Mouse (Mus musculus) c-Kit-positive CD71-positive TER-119-negative erythroid progenitor cells, embryonic 14.5 days (primary cell): ENCODE results near the gene Crb3.
"Not testable (repeated sequence)": the region's sequence is repeated elsewhere in the genome, so short reads cannot be mapped to it uniquely, and the experiment has no call there.

Source experiments
- DNase-seq: peaks from one replicate; pipeline ENCODE4 v3.0.0-alpha.2; 2013; ENCODE audit warnings: low read depth

Gene Crb3

GRCm38 (mm10) chr17:57058891-57059485 is at the start of gene Crb3:
Gene Crb3, plus strand, starts transcription at chr17:57059105.
- no peak for DNase-seq

- DNase-seq = no peak
Observed at GRCm38 (mm10) chr17:57010911-57011235, 48.0 kb upstream of the Crb3 start.

GRCm38 (mm10) chr17:57011236-57012141 is 47.4 kb upstream of the Crb3 start, which contains the start of the genes Gtf2f1 and Gm17949:
Gene Gtf2f1, minus strand, starts transcription at chr17:57011288.
Gene Gm17949, plus strand, starts transcription at chr17:57011469.
- DNase-seq = peak; percentile 95

GRCm38 (mm10) chr17:57012245-57012795 is 46.6 kb upstream of the Crb3 start:
- DNase-seq = no peak

- peak; percentile 74 for DNase-seq
Observed at GRCm38 (mm10) chr17:57019693-57020092, 39.2 kb upstream of the Crb3 start.

- no peak for DNase-seq
Observed at GRCm38 (mm10) chr17:57020960-57021359, 37.9 kb upstream of the Crb3 start.

GRCm38 (mm10) chr17:57027471-57027870 is 31.4 kb upstream of the Crb3 start:
- no peak for DNase-seq

GRCm38 (mm10) chr17:57029691-57030090 is 29.2 kb upstream of the Crb3 start:
- peak; percentile 64 for DNase-seq

- DNase-seq = no peak
Observed at GRCm38 (mm10) chr17:57030931-57031660, 27.8 kb upstream of the Crb3 start, which contains the start of gene Khsrp. Gene Khsrp, minus strand, starts transcription at chr17:57031522.

GRCm38 (mm10) chr17:57031661-57032420 is 27.1 kb upstream of the Crb3 start:
- DNase-seq = peak; percentile 100

- no peak for DNase-seq
Observed at GRCm38 (mm10) chr17:57032854-57033253, 26.1 kb upstream of the Crb3 start.

- no peak for DNase-seq
Observed at GRCm38 (mm10) chr17:57038978-57039377, 19.9 kb upstream of the Crb3 start.

GRCm38 (mm10) chr17:57041554-57041953 is 17.4 kb upstream of the Crb3 start, which contains the start of gene Slc25a41:
Gene Slc25a41, minus strand, starts transcription at chr17:57041654.
- DNase-seq = no peak

GRCm38 (mm10) chr17:57047406-57047805 is 11.5 kb upstream of the Crb3 start:
- DNase-seq = no peak

GRCm38 (mm10) chr17:57048816-57049215 is 10.1 kb upstream of the Crb3 start:
- no peak for DNase-seq

- DNase-seq = not testable (repeated sequence)
Observed at GRCm38 (mm10) chr17:57051679-57052078, 7.2 kb upstream of the Crb3 start.

- DNase-seq = no peak
Observed at GRCm38 (mm10) chr17:57056246-57056645, 2.7 kb upstream of the Crb3 start.

GRCm38 (mm10) chr17:57059486-57059977 is 627 bp downstream of the Crb3 start, which contains the start of gene Slc25a23:
Gene Slc25a23, minus strand, starts transcription at chr17:57059863.
- peak; percentile 24 for DNase-seq

- peak; percentile 93 for DNase-seq
Observed at GRCm38 (mm10) chr17:57060231-57060801, 1.4 kb downstream of the Crb3 start.

GRCm38 (mm10) chr17:57061069-57061468 is 2.2 kb downstream of the Crb3 start:
- no peak for DNase-seq
